Mouse (Mus musculus): ENCODE measurements around the gene Auts2.
A peak's percentile ranks its signal among the peaks of the same experiment; 100 is the strongest.

Gene Auts2

GRCm38 (mm10) chr5:131913562-131913961 is 629.6 kb downstream of the Auts2 start:
- no peak for DNase-seq (ENCODE audit: low spot score)

GRCm38 (mm10) chr5:131912983-131913382 is 630.2 kb downstream of the Auts2 start:
- DNase-seq (ENCODE audit: low spot score) = no peak

- DNase-seq (ENCODE audit: low spot score) = no peak
Observed at GRCm38 (mm10) chr5:131906313-131906712, 636.8 kb downstream of the Auts2 start.

GRCm38 (mm10) chr5:131904478-131904877 is 638.7 kb downstream of the Auts2 start:
- no peak for DNase-seq (ENCODE audit: low spot score)

GRCm38 (mm10) chr5:131898048-131898638 is 645.0 kb downstream of the Auts2 start:
- no peak for DNase-seq (ENCODE audit: low spot score)

- DNase-seq (ENCODE audit: low spot score) = peak; percentile 78
Observed at GRCm38 (mm10) chr5:131886636-131887035, 656.5 kb downstream of the Auts2 start.

GRCm38 (mm10) chr5:131876569-131876968 is 666.6 kb downstream of the Auts2 start:
- peak; percentile 40 for DNase-seq (ENCODE audit: low spot score)

GRCm38 (mm10) chr5:131875976-131876375 is 667.2 kb downstream of the Auts2 start:
- no peak for DNase-seq (ENCODE audit: low spot score)

- no peak for DNase-seq (ENCODE audit: low spot score)
Observed at GRCm38 (mm10) chr5:131873116-131873515, 670.0 kb downstream of the Auts2 start.

- DNase-seq (ENCODE audit: low spot score) = no peak
Observed at GRCm38 (mm10) chr5:131869711-131870499, 673.2 kb downstream of the Auts2 start.

GRCm38 (mm10) chr5:131865200-131865599 is 677.9 kb downstream of the Auts2 start:
- no peak for DNase-seq (ENCODE audit: low spot score)

GRCm38 (mm10) chr5:131857976-131858375 is 685.2 kb downstream of the Auts2 start:
- no peak for DNase-seq (ENCODE audit: low spot score)

GRCm38 (mm10) chr5:131855358-131855757 is 687.8 kb downstream of the Auts2 start:
- peak; percentile 71 for DNase-seq (ENCODE audit: low spot score)

- peak; percentile 58 for DNase-seq (ENCODE audit: low spot score)
Observed at GRCm38 (mm10) chr5:131851597-131852453, 691.3 kb downstream of the Auts2 start.

GRCm38 (mm10) chr5:131850632-131851335 is 692.4 kb downstream of the Auts2 start:
- DNase-seq (ENCODE audit: low spot score) = no peak

GRCm38 (mm10) chr5:131849644-131850043 is 693.5 kb downstream of the Auts2 start:
- no peak for DNase-seq (ENCODE audit: low spot score)

GRCm38 (mm10) chr5:131844519-131844800 is 698.7 kb downstream of the Auts2 start:
- DNase-seq (ENCODE audit: low spot score) = no peak

GRCm38 (mm10) chr5:131843766-131844518 is 699.2 kb downstream of the Auts2 start:
- no peak for DNase-seq (ENCODE audit: low spot score)

GRCm38 (mm10) chr5:131839657-131840315 is 703.4 kb downstream of the Auts2 start:
- DNase-seq (ENCODE audit: low spot score) = peak; percentile 85

GRCm38 (mm10) chr5:131839023-131839422 is 704.1 kb downstream of the Auts2 start:
- no peak for DNase-seq (ENCODE audit: low spot score)

GRCm38 (mm10) chr5:131838064-131838463 is 705.1 kb downstream of the Auts2 start:
- no peak for DNase-seq (ENCODE audit: low spot score)

All from MN1 (cell line).